Mouse (Mus musculus): ENCODE results near the gene Cdhr5.

DNA sequence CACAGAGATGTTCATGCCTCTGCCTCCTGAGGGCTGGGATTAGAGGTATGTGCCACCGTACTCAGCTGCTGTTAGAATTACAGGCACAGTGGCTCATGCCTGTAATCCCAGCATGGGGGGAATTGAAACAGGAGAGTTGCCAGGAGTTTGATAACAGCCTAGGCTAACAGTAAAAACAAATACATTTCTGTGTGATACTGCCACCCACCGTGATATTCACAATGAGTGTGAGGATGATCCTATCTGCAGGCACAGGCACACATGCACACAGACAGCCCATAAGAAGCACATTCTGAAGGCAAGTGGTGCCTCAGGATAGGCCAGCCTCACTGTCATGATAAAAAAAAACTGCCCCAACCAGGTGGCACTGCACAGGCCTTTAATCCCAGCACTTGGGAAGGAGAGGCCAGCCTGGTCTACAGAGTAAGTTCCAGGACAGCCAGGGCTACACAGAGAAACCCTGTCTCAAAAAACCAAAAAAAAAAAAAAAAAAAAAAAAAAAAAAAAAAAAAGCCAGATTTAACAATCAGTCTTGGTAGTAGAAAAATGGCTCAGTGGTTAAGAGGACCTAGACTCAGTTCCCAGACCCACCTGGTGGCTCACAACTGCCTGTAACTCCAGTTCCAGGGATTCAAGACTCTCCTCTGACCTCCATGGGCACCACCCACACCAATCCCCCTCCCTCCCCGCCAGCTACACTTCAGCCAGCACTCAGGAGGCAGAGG, 21.5 kb upstream of the Cdhr5 start:
- no peak for TF ChIP-seq CTCF (IDR thresholded peaks at IDR 0.05; ENCODE audit: low read depth)
- TF ChIP-seq EP300 (IDR thresholded peaks at IDR 0.05; ENCODE audit: low read depth): no peak

Measured in liver, postnatal 0 days (tissue).